Mouse (Mus musculus): Measurements from ENCODE around the gene Pakap. TPM values are rescaled to one million over a fixed set of nuclear protein-coding genes. Genes with fewer than 3 reads are reported as not detected.

The Pakap gene
- polyA plus RNA-seq, 1 experiment, result 6.3 TPM

GRCm38 (mm10) chr4:57915216-57915965, 347.4 kb downstream of the Pakap start:
- peak overlapping the region; percentile 46 for H3K4me3 ChIP-seq (replicated peaks; ENCODE audit: insufficient read depth, low read depth, low read length)
- TF ChIP-seq POLR2A (IDR thresholded peaks at IDR 0.05; ENCODE audit: borderline replicate concordance, insufficient read depth, low read length) (no peak), CTCF (IDR thresholded peaks at IDR 0.05; ENCODE audit: borderline replicate concordance, insufficient read depth, low read depth, low read length) (no peak)
- H3K27ac ChIP-seq (ENCODE audit: insufficient read depth, low read length), result no peak overlapping the region
- 9% methylated on average over 17 of the region's 17 CpGs for WGBS
- DNase-seq, result peak; percentile 81 to 90
- H3K27me3 ChIP-seq (ENCODE audit: control insufficient read depth, insufficient read depth, low read length), result no peaks in the 10 kb centered on the region
- H3K4me1 ChIP-seq (ENCODE audit: control insufficient read depth, insufficient read depth, low read length), result peaks cover 18% of the 10 kb centered on the region

DNA sequence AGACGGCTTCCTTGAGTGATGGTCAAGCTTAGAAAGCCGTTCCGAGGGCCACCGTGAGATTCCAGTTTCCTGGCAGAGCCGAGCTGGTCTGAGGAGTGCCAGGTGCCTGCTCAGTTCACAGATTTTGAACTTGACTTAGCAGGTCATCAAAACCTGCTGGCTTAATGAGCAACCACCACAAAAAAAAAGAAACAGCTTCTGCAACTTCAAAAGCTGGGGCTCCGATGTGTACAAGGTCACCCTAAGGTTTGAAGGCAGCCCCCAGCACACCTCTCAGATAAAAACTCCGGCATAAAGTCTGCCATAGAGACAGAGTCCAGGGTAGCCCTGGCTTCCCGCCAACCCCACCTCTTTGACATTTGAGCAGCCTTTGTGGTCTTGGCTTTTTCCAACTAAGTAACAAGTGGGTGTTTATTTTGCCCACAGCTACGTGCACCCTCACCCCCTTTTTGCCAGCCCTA, 348.3 kb downstream of the Pakap start, which contains the start of gene D630039A03Rik:
TSS of gene D630039A03Rik (minus strand) at position 97 of the 461 bp plus-strand sequence.
- WGBS, result 11% methylated on average over 9 of the region's 9 CpGs
- Histone ChIP-seq H3K27ac (ENCODE audit: insufficient read depth, low read length) (no peak within 1 kb of the TSS), H3K27me3 (ENCODE audit: control insufficient read depth, insufficient read depth, low read length) (no peaks in the 10 kb centered on the region), H3K4me1 (ENCODE audit: control insufficient read depth, insufficient read depth, low read length) (peaks cover 18% of the 10 kb centered on the region), H3K4me3 (replicated peaks; ENCODE audit: insufficient read depth, low read depth, low read length) (peak within 1 kb of the TSS; percentile 46)
- peak; percentile 48 to 61 for DNase-seq
- TF ChIP-seq POLR2A (IDR thresholded peaks at IDR 0.05; ENCODE audit: borderline replicate concordance, insufficient read depth, low read length), result no peak
- TF ChIP-seq CTCF (IDR thresholded peaks at IDR 0.05; ENCODE audit: borderline replicate concordance, insufficient read depth, low read depth, low read length), result no peak

GRCm38 (mm10) chr4:57916711-57917110, 348.7 kb downstream of the Pakap start:
- WGBS, result 86% methylated on average over 4 of the region's 4 CpGs
- Histone ChIP-seq H3K27me3 (ENCODE audit: control insufficient read depth, insufficient read depth, low read length) (no peaks in the 10 kb centered on the region), H3K27ac (ENCODE audit: insufficient read depth, low read length) (no peak overlapping the region), H3K4me3 (replicated peaks; ENCODE audit: insufficient read depth, low read depth, low read length) (no peak overlapping the region), H3K4me1 (ENCODE audit: control insufficient read depth, insufficient read depth, low read length) (peaks cover 18% of the 10 kb centered on the region)
- TF ChIP-seq CTCF (IDR thresholded peaks at IDR 0.05; ENCODE audit: borderline replicate concordance, insufficient read depth, low read depth, low read length) (no peak), POLR2A (IDR thresholded peaks at IDR 0.05; ENCODE audit: borderline replicate concordance, insufficient read depth, low read length) (no peak)
- no peak for DNase-seq

DNA sequence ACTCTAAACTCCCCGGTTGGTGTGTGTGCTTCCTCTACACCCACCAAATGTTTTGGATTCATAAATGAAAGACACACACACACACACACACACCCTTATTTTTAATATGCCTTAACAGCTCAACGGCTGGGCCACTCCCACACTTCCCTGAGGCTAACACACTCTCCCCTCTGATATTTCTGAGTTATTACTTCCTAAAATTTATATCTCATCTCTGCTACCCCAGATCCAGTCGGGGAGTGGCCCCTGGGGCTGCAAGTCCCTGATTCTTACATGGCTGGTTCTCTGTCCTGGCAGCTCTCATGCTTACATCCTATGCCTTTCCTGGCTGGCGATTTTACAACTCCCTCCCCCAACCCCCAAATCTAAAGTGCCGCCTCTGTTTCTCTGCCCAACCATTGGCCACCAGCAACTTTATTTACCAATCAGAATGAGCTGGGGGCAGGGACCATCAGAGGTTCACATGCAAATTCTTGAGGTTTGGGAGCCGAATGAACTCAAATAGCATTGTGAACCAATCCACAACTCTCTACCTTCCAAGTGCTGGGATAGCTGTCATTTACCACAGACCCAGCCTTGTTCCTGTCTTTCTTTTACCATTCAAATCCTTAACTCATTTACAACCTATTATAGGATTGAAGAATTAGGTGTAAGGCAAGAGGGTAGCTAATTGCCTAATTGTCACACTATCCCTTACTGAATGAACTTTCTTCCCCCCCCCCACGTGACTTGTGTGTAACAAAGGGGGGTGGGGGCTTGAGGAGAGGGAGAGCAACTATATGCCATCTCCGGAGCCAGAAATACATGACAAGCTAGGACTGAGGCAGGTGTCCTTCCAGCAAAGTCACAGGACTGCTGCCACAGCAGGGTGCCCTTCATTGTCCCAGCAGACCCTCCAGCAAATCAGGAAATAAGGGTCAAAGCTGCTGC, 351.8 kb downstream of the Pakap start:
- no peak for TF ChIP-seq CTCF (IDR thresholded peaks at IDR 0.05; ENCODE audit: borderline replicate concordance, insufficient read depth, low read depth, low read length)
- no peak for TF ChIP-seq POLR2A (IDR thresholded peaks at IDR 0.05; ENCODE audit: borderline replicate concordance, insufficient read depth, low read length)
- Histone ChIP-seq H3K27me3 (ENCODE audit: control insufficient read depth, insufficient read depth, low read length) (no peaks in the 10 kb centered on the region), H3K27ac (ENCODE audit: insufficient read depth, low read length) (no peak overlapping the region), H3K4me3 (replicated peaks; ENCODE audit: insufficient read depth, low read depth, low read length) (no peak overlapping the region), H3K4me1 (ENCODE audit: control insufficient read depth, insufficient read depth, low read length) (peaks cover 9% of the 10 kb centered on the region)
- DNase-seq, result no peak
- WGBS, result 62% methylated on average over 8 of the region's 8 CpGs

GRCm38 (mm10) chr4:57920522-57920921, 352.5 kb downstream of the Pakap start:
- H3K27ac ChIP-seq (ENCODE audit: insufficient read depth, low read length), result no peak overlapping the region
- DNase-seq, result no peak
- H3K4me3 ChIP-seq (replicated peaks; ENCODE audit: insufficient read depth, low read depth, low read length), result no peak overlapping the region
- H3K27me3 ChIP-seq (ENCODE audit: control insufficient read depth, insufficient read depth, low read length), result no peaks in the 10 kb centered on the region
- 96% methylated on average over 1 of the region's 1 CpGs for WGBS
- no peak for TF ChIP-seq POLR2A (IDR thresholded peaks at IDR 0.05; ENCODE audit: borderline replicate concordance, insufficient read depth, low read length)
- no peak for TF ChIP-seq CTCF (IDR thresholded peaks at IDR 0.05; ENCODE audit: borderline replicate concordance, insufficient read depth, low read depth, low read length)
- peaks cover 4% of the 10 kb centered on the region; the same call in 1 of the 2 replicates for H3K4me1 ChIP-seq (ENCODE audit: control insufficient read depth, insufficient read depth, low read length)

DNA sequence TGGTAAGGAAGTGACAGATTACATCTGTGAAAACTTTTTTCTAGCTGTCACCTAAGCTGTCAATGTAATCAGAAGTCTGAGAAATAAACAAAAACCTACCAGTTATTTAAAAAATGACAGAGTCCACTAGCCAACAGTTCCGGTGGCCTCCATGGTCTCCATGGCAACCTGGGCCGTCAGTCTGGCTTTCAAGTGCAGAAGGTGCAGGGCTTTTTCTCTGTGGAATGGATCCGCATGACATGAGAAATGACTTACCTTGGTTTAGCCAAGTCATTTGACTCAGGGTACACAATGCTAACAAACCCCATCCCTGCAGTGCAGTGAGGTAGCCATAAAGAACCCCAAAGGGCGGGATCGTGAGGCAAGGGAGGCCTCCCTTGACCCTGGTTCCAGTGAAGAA, 354.2 kb downstream of the Pakap start:
- TF ChIP-seq CTCF (IDR thresholded peaks at IDR 0.05; ENCODE audit: borderline replicate concordance, insufficient read depth, low read depth, low read length) (no peak), POLR2A (IDR thresholded peaks at IDR 0.05; ENCODE audit: borderline replicate concordance, insufficient read depth, low read length) (no peak)
- 56% methylated on average over 5 of the region's 5 CpGs for WGBS
- no peak for DNase-seq

DNA sequence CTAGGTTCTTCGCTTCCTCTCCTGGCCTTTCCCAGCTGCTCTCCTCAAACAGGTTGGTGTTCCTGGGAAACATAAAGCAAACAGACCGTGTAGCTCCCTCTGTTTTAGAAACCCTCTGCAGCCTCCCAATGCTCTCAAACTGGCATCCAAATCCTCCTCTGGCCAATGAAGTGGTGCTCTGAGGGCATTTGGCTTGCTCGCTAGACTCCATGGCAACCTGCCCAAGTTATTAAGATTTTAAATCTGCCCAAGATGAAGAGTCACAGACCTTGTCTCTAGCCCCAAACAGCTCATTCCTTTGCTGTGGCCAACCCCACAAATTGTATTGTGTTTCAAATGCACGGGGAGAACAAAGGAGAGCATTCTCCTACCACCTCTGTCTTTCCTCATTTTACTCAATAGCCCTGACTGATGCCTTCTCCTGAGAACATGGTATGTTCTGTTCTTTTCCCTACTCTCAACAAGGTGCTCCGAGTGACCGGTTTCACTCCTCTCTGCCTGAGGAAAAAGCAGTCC, 356.6 kb downstream of the Pakap start:
- WGBS, result 43% methylated on average over 6 of the region's 6 CpGs
- TF ChIP-seq POLR2A (IDR thresholded peaks at IDR 0.05; ENCODE audit: borderline replicate concordance, insufficient read depth, low read length) (no peak), CTCF (IDR thresholded peaks at IDR 0.05; ENCODE audit: borderline replicate concordance, insufficient read depth, low read depth, low read length) (no peak)

More for the DNA sequence above, 354.2 kb downstream of the Pakap start:
- no peaks in the 10 kb centered on the region for H3K4me1 ChIP-seq (ENCODE audit: control insufficient read depth, insufficient read depth, low read length)
- no peak overlapping the region for H3K4me3 ChIP-seq (replicated peaks; ENCODE audit: insufficient read depth, low read depth, low read length)
- no peak overlapping the region for H3K27ac ChIP-seq (ENCODE audit: insufficient read depth, low read length)
- H3K27me3 ChIP-seq (ENCODE audit: control insufficient read depth, insufficient read depth, low read length), result no peaks in the 10 kb centered on the region

More for the DNA sequence above, 356.6 kb downstream of the Pakap start:
- Histone ChIP-seq H3K4me3 (replicated peaks; ENCODE audit: insufficient read depth, low read depth, low read length) (no peak overlapping the region), H3K27me3 (ENCODE audit: control insufficient read depth, insufficient read depth, low read length) (no peaks in the 10 kb centered on the region), H3K27ac (ENCODE audit: insufficient read depth, low read length) (no peak overlapping the region), H3K4me1 (ENCODE audit: control insufficient read depth, insufficient read depth, low read length) (no peaks in the 10 kb centered on the region)
- peak in 1 of 2 experiments; percentile 23 for DNase-seq

All from cerebellum, adult 2 months (tissue).